Mouse (Mus musculus): ENCODE results near the gene Gm49352.
"Not testable (repeated sequence)": the region's sequence is repeated elsewhere in the genome, so short reads cannot be mapped to it uniquely, and the experiment has no call there.

The Gm49352 gene

DNA sequence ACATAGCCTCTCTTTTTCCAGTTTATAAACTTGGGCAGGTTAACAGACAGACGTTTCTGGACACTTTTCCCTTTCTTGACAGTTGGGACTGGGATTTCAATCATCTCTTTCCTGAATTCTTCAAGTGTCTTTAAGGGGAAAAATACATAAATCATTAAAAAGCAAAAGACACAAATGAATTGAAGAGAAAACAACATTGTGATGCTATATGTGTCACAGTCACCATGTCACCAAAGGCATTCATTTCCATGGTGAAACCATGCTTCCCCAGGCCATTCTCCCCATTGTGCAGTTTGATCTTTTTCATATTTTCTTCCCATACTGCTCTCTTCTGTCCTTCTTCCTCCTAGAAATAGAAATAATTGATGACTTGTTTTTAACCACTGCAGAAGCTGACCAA is at the start of gene Gm49352:
Gene Gm49352 (minus strand): TSS at position 101 of the 400 bp plus-strand sequence.
- not testable (repeated sequence) for TF ChIP-seq GATA4 (IDR thresholded peaks at IDR 0.05; ENCODE audit: insufficient replicate concordance, low read length)

DNA sequence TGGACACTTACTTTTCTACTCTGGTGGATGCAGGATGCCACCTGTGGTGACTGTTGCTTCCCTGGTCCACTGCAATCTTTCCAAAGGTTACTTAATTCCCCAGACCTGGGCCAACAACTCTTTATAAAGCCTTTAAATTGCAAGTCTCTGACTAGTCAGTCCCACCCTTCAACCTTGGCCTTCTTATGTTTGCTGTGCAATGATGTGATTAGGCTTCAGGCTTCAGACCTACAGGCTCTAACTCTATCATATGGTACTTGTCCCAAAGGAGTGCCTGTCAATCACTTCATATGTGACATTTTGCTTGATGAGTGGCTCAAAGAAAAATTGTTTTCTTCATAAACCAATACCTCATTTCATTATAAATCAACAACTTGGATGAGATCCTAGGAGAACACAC is 2.1 kb upstream of the Gm49352 start, which contains the start of gene Cts3:
Gene Cts3 (minus strand): TSS at position 101 of the 400 bp plus-strand sequence.
- no peak for TF ChIP-seq GATA4 (IDR thresholded peaks at IDR 0.05; ENCODE audit: insufficient replicate concordance, low read length)

DNA sequence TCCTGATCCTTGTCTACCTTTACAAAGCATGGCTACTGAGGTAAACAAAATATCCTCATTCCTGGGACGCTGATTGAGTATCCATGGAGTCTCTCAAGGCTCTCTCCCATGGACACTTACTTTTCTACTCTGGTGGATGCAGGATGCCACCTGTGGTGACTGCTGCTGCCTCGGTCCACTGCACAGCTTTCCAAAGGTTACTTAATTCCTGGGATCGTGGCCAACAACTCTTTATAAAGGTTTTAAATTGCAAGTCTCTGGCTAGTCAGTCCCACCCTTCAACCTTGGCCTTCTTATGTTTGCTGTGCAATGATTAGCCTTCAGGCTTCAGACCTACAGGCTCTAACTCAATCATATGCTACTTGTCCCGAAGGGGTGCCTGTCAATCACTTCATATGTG is 26.3 kb downstream of the Gm49352 start, which contains the start of gene Ctsm:
Gene Ctsm (minus strand): TSS at position 209 of the 400 bp plus-strand sequence.
- no peak for TF ChIP-seq GATA4 (IDR thresholded peaks at IDR 0.05; ENCODE audit: insufficient replicate concordance, low read length)

Data from liver, adult (tissue).